Comparison of ENCODE assay signal across 1 mouse cellular context in the genomic region with DNA sequence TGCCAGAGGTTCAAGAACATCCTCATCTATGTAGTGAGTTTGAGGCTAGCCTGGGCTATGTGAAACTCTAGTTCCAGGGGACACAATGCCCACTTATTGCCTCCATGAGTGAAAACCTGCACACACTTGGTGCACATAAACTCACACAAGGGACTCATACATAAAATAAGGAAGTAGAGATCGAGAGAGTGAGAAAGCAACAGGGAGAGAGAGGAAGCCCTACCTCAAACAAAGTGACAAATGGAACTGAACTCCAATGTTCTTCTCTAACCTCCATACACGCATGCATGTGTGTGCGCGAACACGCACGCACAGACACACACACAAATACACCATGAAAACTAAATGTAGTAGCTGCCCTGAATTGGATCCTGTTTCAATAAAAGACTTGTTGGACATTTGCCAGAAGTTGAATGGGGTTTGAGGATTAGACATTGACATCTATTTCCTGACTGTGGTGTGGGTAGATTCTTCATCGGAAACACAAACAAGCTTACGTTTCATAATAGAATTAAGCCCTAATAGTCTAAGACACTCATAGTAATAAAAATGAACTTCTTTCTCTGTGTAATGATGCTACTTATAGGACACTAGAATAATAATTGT.
A peak's percentile ranks its signal among the peaks of the same experiment; 100 is the strongest.
TF ChIP-seq lines count a peak whose summit lies in the region.

No protein-coding gene starts in this region.

TF ChIP-seq in MEL, 35 proteins besides CTCF, POLR2A, EP300 and RAD21 (continued from another document):
- TF ChIP-seq ELF1 (IDR thresholded peaks at IDR 0.05; ENCODE audit: low read depth, low read length) (peak; percentile 19; the same call in 1 of the 2 replicates), E2F4 (IDR thresholded peaks at IDR 0.05; ENCODE audit: borderline replicate concordance, low read depth, low read length) (no peak), MYC (IDR thresholded peaks at IDR 0.05; ENCODE audit: low read depth, low read length) (no peak), USF1 (IDR thresholded peaks at IDR 0.05; ENCODE audit: low read depth, low read length) (no peak)
TF ChIP-seq in MEL: peak in this region for 1.
